Mouse (Mus musculus) left cerebral cortex, adult 11 months (tissue): ENCODE data around the gene Eno4.
"Not testable (repeated sequence)": the region's sequence is repeated elsewhere in the genome, so short reads cannot be mapped to it uniquely, and the experiment has no call there.

Experiments
- DNase-seq: peaks from one replicate; pipeline ENCODE4 v3.0.0; 2022; ENCODE audit warnings: low spot score

The Eno4 gene

DNA sequence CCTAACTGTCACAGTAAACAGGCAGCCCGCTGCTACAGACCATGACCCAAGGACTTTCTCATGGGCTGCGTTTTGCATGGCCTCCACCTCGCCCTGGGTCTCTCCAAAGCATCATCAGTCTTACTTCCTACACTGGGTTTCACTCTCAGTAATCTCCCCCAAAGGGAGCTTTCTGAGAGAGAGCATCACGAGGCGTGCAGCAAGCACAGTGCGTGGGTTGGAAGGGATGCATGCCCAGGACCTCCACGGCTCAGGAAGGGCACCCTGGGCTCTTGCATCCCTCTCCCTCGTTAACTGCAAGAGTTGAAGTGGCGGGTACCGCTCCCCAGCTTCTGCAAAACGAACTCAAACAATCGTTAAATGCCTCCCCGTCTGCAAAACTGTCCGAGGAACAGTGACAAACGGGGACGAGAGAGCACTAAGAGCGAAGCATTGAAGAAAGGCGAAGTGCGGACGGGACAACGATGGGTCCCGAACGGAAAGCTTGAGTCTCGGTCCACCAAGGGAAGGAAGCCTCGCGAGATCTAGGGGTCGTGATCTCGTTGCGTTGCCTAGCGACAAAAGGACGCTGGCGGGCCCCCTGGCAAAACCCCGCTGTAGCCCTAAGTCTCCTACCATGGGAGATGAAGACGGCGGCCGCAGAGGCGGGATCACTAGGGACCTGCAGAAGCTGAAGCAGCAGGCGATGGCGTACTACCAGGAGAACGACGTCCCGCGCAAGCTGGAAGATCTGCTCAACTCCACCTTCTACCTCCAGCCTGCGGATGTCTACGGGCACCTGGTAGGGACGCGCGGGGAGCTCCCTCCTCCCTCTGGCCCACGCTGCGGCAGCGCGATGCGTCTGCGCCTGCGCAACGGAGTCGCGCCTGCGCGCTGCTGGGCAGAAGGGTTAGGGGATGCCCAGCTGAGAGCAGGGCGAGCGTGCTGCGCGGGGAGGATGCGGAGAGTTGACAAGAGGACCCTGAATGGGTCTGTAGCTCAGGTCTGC, at the start of gene Eno4, which contains the start of gene Hspa12a:
Gene Eno4, plus strand, starts transcription at position 585 of the 988 bp plus-strand sequence.
Gene Hspa12a, minus strand, starts transcription at position 814 of the 988 bp plus-strand sequence.
- DNase-seq, result peak; percentile 93

DNA sequence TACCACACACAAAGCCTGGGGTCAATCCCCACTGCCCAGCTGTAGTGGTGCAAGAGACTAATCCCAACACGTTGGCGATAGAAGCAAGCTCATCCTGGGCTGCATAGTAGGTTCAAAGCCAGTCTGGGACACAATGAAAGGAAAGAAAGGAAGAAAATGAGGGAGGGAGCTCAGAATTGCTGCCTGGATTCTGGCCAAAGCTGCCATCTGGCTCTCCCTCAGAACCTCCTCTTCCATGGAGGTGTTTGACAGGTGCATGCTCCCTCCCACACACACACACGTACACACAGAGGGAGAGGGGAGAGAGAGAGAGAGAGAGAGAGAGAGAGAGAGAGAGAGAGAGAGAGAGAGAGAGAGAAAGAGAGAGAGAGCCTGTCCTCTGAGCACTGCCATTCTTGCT, 47.0 kb upstream of the Eno4 start:
- DNase-seq, result no peak

DNA sequence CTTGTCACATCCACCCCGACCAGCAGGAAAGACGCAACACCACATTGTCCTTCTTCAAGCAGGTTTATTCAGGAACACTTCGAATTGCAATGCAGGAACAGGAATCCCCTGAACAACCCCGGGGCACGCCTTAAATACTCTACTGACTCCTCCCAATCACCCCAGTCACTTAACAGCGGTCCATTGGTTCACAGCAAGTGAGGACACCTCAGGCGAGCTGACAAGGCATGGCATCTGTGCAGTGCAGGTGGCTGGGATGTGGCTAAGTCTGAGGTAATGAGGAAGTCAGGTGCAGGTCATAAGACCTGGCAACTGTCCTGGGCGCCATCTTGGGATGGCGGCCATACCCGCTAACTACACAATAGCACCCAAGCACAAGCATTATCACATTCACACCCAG, 42.8 kb upstream of the Eno4 start:
- DNase-seq, result not testable (repeated sequence)

DNA sequence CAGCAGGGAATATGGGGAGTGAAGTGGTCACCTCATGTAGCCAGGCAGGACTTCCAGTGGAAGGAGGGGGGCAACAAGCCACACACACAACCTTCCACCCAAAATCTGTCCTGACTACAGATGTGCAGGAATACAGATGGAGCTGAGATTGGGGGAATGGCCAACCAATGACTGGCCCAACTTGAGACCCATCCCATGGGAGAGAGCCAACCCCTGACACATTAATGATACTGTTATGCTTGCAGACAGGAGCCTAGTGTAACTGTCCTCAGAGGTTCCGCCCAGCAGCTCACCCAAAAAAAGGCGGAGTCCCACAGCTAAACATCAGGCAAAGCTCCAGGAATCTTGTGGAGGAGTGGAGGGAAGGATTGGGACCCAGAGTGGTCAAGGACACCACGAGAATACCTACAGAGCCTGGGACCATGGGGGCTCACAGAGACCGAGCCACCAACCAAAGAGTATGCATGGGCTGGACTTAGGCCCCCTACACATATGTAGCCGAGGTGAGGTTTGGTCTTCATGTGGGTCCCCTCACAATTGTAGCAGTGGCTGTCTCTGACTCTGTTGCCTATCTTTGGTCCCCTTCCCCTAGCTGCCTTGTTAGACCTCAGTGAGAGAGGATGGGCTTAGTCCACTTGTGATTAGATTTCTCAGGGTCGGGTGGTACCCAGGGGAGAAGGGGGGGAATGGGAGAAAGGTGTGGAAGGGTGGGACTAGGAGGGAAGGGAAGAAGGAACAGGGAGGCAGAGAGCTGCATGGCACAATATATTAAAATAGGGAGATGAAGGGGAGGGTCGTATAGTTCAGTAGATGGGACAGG, 39.9 kb upstream of the Eno4 start:
- no peak for DNase-seq

DNA sequence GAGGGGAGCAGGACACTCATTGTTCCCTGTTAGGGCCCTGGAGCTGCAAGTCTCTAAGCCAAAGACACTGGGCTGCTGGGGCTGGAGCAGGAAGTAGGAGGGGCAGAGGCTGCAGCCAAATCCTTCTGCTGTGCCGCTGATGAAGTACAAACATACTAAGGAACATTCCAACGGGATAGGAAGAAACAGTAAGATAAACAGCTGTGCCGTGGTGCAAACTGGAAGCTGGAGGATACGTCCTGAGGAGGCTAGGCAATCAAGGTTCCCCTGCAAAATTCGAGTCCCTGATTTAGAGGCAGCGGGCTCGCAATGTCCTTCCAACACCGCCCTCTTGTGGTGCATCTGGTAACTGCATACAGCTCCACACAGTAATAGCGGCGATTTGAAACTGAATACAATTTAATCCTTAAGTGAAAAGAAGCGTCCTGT, 39.3 kb upstream of the Eno4 start:
- DNase-seq, result peak; percentile 64

DNA sequence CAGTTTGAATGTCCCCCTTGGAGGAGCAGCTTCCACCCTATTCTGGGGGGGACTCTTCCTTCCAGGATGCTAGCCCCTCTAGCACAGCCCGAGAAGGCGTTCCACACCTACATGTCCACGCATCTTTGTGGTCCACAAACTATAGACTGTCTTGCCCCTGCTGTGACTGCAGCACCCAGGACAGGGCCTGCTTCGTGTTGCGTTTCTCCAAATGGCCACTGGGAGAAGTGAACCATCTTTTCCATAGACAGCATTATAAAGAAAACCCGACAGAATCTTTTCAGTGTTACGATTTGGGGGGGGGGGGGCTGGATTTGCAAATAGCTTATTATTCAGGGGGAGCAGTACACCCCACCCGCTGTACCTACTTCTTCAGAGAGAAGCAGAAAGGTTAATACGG, 36.5 kb upstream of the Eno4 start:
- no peak for DNase-seq

DNA sequence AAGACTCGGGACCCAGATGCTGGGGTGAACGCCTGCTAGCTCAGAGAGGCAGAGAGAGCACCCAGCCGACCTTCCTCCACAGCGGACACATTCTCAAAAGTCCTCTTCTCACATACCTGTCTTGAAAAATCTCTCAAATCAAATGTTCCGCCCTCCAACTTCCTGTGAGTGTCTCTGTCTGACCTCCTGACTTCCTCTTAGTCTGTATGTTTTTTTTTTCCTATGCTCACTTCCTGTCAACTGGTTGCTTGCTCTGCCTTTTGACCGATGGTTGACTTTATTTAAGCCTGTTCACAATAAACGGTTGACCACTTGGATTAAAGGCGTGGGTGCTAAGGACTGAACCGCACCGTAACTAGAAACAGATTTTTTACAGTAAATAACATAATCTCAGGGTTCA, 35.2 kb upstream of the Eno4 start:
- DNase-seq, result no peak

DNA sequence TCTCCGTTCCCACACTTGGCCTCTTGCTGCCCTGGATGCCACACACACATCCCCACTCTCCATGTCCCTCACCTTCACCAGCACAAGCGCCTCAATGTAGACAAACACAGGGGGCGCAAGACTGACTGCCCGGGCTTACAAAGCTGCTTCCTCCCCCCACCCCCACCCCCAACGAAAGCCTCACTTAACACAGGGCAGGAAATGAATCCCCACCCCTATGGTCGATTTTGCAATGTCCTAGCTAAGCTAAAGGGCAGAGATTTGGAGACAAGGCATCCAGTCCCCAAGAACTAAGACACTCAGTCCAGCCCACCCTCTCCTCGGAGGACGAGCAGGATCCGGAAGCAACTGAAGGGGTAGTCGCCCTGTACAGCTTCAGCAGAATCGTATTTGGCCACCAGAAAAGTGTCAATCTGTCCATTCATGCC, 32.3 kb upstream of the Eno4 start:
- no peak for DNase-seq

DNA sequence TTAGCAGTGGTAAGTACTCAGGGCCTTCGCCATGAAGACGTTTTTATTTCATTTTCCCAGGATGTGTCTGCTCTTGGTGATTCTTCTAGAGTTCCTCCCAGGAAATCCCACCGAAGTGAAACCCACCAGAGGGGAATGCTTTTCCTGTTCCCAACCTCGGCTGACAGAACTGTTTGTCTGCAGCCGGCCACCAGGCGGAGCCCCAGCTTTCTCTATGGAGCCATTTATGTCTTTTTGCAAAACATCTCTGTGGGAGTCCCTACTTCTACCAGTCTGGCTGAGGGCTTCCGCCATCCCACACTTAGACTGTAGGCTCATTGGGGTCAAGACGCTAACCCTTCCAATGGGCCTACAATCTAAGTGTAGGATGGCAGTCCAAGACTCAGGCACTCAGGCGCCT, 31.8 kb upstream of the Eno4 start:
- peak; percentile 59 for DNase-seq

DNA sequence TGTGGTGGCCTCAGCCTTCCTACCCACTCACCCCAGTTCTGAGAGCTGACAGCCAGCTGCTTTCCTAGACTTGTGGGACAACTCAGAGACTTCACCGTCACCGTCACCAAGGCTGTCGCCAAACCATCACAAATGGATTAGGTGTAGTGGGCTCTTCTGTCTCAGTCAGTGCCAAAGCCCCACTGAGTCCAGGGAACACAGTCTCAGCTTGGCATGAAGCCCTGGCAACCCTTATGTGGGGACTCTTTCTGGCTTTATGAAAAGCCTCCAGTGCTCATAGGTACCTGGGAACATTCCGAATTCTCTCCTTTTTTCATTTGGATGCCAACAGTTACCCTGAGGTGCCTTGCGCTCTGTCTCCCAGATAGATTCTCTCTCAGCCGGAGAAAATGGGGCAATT, 29.9 kb upstream of the Eno4 start:
- DNase-seq, result no peak

DNA sequence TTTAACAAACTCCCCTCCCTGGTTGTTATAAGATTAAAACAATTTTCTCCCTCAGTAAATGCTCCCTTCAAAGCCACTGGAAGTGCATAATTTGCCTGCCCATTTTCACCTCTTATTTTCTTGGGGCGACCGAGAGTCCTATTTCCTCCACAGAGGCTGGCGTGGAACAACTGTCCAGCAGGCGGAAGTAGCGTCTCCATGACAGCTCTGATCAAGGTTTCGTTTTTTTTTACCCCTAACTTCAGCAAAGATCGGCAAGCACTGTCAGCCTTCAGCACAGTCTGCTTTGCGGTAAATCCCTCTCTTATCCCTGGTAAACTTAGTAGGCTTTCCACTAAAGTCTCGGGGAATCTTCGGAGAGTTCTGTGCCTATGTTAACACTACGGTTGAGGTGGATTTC, 24.6 kb upstream of the Eno4 start:
- DNase-seq, result no peak

DNA sequence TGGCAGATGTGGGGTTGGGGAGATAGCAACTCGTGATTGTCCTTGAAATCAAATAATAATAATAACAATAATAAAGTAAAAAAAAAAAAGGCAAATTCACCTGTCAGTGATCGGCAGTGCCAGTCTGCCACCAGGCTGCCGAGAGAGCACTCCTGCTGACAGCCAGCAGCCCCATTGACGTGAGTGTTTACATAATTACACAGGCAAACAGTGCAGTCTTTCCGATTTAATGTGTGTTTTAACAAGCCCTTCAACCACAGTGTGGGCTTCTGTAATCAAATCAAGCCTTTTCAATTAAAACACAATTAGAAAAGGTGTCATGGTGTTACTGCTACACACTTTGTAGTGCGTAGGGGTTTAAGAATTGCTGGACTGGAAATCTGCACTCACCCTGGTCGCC, 24.1 kb upstream of the Eno4 start:
- no peak for DNase-seq

DNA sequence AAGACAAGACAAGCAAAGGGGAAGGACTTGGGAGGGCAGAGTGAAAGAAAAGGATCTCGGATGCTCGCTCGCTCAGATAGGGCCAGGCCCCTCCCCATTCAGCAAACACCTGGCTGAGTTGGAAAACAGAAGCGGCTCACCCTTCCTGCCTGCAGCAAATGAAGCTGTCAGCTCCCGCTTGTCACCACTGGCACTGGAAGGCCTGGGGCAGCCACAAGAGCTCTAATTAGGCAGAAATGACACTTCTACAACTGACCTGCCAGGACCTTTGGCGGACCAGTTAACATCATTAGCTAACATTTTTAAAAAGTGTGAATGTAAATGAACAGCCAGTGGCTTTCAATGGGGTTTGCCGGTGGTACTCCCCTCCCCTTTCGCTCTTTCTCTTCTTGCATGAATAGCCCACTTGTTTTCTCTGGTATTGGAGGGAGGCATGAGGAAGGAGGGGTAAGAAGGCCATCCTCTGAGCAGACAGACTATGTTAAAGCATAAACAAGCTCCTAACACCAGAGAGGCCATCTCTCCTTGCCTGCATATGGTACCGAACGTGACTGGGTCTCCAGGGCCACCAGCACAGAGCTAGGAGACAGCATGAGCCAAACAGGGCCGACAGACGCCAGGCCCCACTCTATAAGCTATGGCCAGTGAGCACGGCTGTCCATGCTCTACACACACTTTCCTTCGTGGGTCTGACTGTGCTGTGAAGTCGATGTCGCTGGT, 12.0 kb upstream of the Eno4 start:
- DNase-seq, result no peak

DNA sequence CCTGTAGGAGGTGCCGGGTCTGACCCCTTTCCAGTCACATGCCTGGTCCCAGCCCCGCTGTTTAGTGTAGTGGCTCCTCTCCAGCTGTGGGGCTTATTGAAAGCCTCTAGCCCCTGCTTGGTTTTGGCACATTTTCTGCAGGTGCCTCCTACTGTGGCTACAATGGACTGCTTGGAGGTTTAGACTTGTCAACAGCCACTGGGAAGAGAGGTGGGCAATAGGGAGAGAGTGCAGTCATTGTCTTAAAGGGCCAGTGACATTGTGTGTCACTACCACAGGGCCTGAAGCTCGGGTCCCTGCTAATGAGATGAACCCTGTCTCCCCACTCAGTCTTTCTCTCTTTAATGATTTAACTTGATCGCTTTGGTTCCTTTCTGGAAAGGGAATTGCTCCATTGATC, 10.2 kb upstream of the Eno4 start:
- DNase-seq, result no peak

DNA sequence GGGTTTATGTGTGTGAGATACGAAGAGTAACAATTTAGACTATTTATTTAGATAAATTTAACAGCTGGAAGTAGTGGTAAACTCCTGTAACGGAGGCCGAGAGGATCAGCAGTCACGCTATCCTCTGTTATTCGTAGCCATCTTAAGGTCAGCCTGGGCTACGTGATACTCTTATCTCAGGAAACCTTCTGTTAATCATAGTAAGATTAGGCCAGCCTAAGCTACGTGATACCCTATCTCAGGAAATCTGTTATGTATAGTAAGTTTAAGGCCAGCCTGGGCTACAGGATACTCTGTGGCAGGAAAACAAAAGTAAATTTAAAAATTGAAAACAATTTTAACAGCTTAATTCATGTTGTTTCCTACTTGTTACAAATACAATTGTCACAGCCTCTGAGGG, 2.7 kb downstream of the Eno4 start:
- no peak for DNase-seq

DNA sequence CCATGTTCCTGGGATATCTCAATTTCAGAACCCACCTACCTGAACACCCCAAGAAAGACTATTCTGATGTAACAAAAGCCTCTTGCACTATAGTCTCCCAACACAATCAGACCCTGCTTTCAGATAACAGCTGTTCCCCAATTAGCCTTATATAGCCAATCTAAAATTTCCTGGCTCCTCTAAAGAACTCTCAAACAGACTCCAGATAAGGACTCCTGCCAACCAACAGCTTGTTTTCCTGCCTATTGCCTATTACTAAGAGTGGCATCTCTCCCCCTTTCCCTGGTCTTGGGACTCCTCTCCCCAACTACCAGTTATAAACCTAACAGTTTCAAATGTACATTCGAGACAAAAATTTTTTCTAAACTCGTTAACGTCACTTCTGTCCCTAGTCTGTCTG, 8.3 kb downstream of the Eno4 start:
- no peak for DNase-seq

DNA sequence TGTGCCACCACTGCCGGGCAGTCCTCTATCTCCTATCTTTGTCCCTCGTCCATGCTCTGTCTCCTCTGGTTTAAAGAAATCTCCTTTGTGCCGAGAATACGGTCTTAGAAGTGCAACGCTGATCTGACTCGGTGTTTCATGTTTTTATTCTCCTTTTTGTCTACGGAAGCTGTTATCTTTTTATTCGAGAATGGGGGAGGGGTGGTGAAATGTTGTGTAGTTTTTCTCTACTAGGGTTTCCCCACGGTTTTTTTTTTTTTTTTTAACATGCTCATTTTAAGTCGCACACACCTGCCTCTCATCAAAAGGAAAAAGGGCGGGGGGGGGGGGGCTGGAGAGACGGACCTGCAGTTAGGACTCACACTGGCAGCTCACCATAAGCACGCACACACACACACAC, 9.0 kb downstream of the Eno4 start:
- DNase-seq, result no peak

DNA sequence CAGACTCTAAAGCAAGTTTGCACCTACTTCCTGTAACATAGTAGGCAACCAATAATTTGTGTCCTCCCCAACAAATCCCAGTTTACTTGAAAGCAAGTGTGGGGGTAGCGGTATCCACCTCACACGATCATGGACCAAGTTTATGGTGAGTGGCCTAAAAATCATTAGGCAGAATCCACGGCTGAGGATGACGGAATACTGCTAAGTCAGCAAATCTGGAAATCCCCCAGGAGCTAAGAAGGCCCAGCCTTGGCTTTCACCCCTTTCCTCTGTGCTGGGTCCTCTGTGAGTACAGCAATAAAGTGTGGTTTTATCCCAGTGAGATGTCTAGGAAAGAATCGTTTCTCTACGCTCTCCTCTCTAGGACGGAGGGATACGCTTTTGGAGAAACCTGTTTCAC, 11.6 kb downstream of the Eno4 start:
- no peak for DNase-seq

DNA sequence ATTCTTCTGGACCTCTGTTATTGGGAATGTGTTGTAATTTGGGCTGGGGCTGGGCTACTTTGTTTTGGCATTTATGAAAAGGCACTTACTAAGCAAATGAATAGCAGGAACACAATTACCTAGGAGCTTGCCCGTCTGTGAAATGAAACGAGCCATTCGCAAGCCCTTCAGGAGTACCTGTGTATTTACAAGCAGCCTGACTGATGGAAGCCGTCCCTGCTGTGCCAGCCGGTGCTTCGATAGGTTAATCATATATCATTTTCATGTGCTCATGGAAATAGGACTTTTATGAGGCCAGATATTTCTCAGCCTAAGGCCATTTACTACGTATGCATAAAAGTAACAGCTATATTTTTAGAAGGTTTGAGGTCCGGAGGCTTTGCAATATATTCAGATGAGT, 19.8 kb downstream of the Eno4 start:
- DNase-seq, result no peak

DNA sequence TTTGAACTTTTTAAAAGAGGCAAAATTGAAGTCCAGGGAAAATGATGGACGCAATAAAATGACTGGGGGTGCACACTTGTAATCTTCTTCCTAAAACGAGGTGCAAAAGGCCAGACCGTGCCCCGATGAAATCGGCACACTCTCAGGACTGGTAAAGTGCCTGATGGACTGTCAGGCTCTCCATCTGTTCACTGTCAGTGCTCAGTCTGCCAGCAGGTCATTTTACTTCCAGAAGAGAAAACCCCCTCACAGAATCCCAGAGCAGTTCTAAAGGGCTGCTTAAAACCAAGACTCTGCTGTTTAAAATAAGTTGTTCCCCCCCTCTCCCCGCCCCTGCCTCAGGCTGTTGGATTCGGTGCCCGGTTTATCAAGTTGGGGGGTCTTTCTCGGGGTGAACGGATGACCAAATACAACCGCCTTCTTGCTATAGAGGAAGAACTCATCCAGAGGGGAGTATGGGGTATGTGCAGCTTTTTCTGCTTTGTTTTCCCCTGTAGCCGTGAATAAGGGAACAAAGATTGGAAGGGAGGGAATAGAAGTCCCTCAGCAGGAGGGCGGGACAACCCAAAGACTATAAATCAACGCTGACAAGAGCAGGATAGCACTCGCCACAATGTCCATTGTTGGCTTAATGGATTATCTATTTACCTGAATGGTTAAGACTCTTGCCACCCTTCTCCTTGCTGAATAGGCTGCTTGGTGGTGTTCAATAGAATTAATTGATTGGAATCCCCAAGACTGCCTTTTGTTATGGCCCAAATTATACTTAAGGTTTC, 25.7 kb downstream of the Eno4 start:
- no peak for DNase-seq

DNA sequence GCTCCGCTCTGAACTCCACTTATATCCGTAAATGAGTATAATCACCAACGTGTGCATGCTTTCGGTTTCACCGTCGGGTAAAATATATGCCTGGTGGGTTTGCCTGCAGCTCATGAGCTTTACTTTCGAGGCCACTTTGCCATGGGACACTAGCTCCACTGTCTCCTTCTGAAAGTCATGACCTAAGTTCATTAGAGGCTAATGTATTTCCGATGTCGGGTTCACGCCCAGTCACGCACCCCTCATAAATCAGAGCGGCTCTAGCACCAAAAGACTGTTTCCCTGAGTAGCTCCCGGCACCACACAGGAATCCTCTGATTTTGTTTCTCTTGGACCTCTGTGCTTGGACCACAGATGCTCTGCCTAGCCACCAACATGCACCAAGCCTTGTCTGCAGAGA, 27.6 kb downstream of the Eno4 start:
- no peak for DNase-seq

DNA sequence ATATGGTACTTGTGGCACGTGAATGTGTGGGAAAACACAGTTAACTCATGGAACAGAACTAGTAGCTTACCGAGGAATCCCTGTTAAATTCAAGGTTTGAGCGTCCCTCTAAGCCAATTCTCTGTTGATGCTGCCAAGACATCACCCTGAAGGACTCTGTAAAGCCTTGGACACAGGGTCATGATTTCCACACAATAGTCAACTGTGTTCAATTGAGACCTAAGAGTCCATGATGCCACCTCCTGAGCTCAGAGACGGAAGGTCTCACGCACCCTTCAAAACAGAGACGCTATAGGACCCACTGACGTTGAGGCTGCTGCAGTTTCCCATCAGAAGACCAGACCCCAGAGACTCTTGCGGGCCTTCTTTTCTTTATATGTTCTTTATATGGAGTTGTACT, 30.9 kb downstream of the Eno4 start:
- DNase-seq, result no peak
